Mouse (Mus musculus): ENCODE measurements around the gene Gnb1. TPM values are rescaled to one million over a fixed set of nuclear protein-coding genes. Genes with fewer than 3 reads are reported as not detected.

The Gnb1 gene
- 23.7 TPM for polyA plus RNA-seq (2017; shearing (Covaris generic))

DNA sequence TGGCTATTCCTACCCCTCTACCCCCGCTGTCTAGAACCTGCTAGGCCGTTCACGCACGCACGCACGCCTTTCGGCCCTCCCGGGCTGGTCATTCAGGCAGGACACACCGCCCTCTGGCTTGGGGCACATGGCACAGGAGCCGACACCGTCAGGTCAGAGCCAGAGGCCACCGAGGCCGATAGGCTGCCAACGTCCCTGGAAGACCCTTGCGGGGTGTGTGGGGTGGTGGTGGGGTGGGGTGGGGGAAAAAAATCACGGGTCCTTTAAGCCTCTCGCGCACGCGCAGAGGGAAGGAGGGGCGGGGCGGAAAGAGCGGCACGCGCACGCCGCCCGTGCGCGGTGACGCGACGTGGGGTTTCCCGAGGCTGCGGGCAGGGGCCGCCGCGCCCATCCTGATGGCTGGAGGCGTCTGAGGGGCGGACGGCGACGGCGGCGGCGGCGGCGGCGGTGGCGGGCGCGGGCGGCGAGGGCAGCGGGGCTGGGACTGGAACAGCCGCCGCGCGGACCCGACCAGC, at the start of gene Gnb1:
TSS of gene Gnb1 (plus strand) at position 372 of the 515 bp plus-strand sequence.

DNA sequence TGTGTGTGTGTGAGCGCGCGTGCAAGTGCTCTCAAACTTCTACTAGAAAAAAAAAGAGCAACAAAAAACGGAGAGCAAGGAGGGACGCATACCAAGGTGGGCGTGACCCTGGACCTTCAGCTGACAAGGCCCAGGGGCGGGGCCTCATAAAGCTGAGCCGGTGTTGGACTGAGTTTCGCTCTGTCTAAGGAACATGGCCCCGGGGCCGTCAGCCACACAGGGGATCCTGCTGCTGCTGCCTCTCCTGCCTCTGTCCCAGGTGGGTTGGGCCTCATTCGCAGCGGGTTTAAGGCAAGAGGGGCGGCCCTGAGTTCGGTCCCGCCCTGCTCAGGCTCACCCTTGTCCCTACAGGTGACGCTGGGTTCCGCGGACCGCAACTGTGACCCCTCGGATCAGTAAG, 22.2 kb upstream of the Gnb1 start, which contains the start of gene Tmem52:
TSS of gene Tmem52 (plus strand) at position 163 of the 400 bp plus-strand sequence.

DNA sequence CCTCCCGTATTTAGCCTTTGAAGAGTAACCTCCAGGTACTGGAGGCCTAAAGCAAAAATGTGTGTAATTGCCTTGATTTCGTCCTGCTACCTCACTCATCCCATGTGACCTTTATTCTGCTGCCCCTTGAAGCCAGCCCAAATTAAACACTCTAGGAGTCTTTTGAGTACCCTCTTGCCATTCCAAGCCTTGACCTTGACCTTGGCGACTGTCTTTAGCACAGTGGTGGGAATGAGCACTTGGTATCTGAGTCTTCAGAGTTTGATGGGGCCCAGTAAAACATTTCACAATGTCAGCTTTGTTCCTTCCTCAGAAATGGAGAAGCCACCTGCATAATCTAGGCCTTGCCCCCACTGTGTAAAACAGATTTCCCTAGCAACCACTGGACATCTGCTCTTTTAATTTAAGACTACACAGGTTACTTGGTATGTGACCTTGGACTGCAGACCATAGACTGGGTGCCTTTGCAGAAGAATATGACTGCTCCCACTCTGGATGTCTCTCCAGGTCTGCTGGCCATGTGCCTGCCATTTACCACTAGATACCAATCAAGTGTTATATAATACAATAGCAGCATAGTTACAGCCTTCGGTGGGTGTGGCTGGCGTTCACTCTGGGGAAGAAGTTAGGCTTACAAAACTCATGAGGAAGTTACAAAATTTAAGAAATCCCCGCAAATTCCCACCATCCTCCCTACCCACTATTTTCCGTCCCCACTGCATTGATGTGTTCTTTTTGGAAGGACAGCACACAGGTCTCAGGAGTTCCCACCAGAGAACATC, 70.7 kb downstream of the Gnb1 start, which contains the start of gene Nadk:
TSS of gene Nadk (plus strand) at position 718 of the 782 bp plus-strand sequence.

DNA sequence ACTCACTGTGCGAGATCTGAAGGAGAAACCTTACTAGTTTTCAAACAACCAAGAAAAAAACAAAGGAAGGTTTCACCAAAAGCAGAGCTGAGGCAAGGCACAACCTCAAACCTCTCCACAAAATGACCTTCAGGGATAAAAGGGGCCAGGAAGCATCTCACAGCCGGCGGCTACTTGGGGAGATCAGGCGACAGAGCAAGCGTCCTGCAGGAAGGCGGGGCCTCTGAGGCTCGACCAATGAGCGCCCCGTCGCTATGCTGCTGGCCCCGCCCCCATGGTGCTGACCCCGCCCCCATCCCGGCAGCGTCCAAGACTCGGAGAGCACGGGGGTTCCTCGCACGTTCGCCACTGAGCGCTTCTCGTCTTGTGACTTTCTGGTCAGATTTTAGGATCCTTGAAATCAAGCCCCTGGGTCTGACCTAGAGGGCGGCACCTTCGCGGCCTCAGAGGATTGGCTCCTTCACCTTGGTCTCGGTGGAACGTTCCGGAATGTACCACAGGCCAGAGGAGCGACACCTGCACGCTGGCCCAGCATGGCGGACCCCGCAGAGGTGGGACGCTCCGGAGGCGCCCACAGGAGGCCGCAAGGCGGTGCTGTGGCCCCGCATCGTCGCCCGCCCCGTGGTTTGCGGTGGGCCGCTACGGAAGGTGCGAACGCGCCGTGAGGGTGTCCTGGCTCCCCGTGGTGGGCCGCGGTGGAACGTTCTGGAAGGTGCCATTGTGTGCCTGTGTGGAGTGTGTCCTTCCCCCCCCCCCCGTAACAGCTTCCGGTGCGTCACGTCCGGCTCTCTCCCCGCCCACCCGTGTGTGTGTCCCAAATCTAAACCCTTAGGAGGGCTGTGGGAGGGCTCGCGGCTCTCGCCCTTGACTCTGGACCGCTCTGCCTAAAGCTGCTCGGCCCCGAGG, 110.2 kb downstream of the Gnb1 start, which contains the start of gene Slc35e2:
TSS of gene Slc35e2 (plus strand) at position 326 of the 906 bp plus-strand sequence.

Other genes starting within 250 kb of the Gnb1 start
- gene Faap20, start 241.6 kb upstream of the Gnb1 start, polyA plus RNA-seq (2017; shearing (Covaris generic)): 138 TPM
- gene Prkcz, start 130.0 kb upstream of the Gnb1 start, polyA plus RNA-seq (2017; shearing (Covaris generic)): 34.2 TPM
- gene Gabrd, start 93.2 kb upstream of the Gnb1 start, polyA plus RNA-seq (2017; shearing (Covaris generic)): 2.0 TPM
- 5.1 TPM for gene Cfap74, start 82.2 kb upstream of the Gnb1 start, polyA plus RNA-seq (2017; shearing (Covaris generic))
- gene Tmem52, start 22.2 kb upstream of the Gnb1 start, polyA plus RNA-seq (2017; shearing (Covaris generic)): not detected
- 103 TPM for gene Nadk, start 71.0 kb downstream of the Gnb1 start, polyA plus RNA-seq (2017; shearing (Covaris generic))
- 11.9 TPM for gene Slc35e2, start 110.1 kb downstream of the Gnb1 start, polyA plus RNA-seq (2017; shearing (Covaris generic))
- gene Cdk11b, start 133.5 kb downstream of the Gnb1 start, polyA plus RNA-seq (2017; shearing (Covaris generic)): 160 TPM
- not detected for gene Gm10563, start 154.0 kb downstream of the Gnb1 start, polyA plus RNA-seq (2017; shearing (Covaris generic))
- gene Mmp23, start 162.0 kb downstream of the Gnb1 start, polyA plus RNA-seq (2017; shearing (Covaris generic)): 0.19 TPM
- gene Mib2, start 177.8 kb downstream of the Gnb1 start, polyA plus RNA-seq (2017; shearing (Covaris generic)): 30.9 TPM
- gene Fndc10, start 203.0 kb downstream of the Gnb1 start, polyA plus RNA-seq (2017; shearing (Covaris generic)): 0.72 TPM
- 160 TPM for gene Ssu72, start 213.4 kb downstream of the Gnb1 start, polyA plus RNA-seq (2017; shearing (Covaris generic))
- 0.15 TPM for gene Tmem240, start 243.4 kb downstream of the Gnb1 start, polyA plus RNA-seq (2017; shearing (Covaris generic))